Mouse (Mus musculus): ENCODE results near the gene Cdk19.

Cdk19 gene

GRCm38 (mm10) chr10:40348566-40349536 lies 9.5 kb downstream of the Cdk19 start:
- peak; percentile 81 to 93 for DNase-seq (ENCODE audit: low spot score in 2 of 2)

- peak; percentile 26 to 58 for DNase-seq (ENCODE audit: low spot score in 2 of 2)
Observed at GRCm38 (mm10) chr10:40349631-40350177, 10.3 kb downstream of the Cdk19 start.

GRCm38 (mm10) chr10:40350245-40350932 lies 11.0 kb downstream of the Cdk19 start:
- no peak for DNase-seq (ENCODE audit: low spot score in 2 of 2)

GRCm38 (mm10) chr10:40351156-40351555 lies 11.8 kb downstream of the Cdk19 start:
- no peak for DNase-seq (ENCODE audit: low spot score in 2 of 2)

GRCm38 (mm10) chr10:40354081-40354480 lies 14.7 kb downstream of the Cdk19 start:
- no peak for DNase-seq (ENCODE audit: low spot score in 2 of 2)

- DNase-seq (ENCODE audit: low spot score in 2 of 2) = no peak
Observed at GRCm38 (mm10) chr10:40354556-40354955, 15.2 kb downstream of the Cdk19 start.

- no peak for DNase-seq (ENCODE audit: low spot score in 2 of 2)
Observed at GRCm38 (mm10) chr10:40358166-40358565, 18.8 kb downstream of the Cdk19 start.

- no peak for DNase-seq (ENCODE audit: low spot score in 2 of 2)
Observed at GRCm38 (mm10) chr10:40359131-40359530, 19.8 kb downstream of the Cdk19 start.

- DNase-seq (ENCODE audit: low spot score in 2 of 2) = no peak
Observed at GRCm38 (mm10) chr10:40363004-40363403, 23.6 kb downstream of the Cdk19 start.

- no peak for DNase-seq (ENCODE audit: low spot score in 2 of 2)
Observed at GRCm38 (mm10) chr10:40364642-40365361, 25.4 kb downstream of the Cdk19 start.

- DNase-seq (ENCODE audit: low spot score in 2 of 2) = no peak
Observed at GRCm38 (mm10) chr10:40365991-40366390, 26.6 kb downstream of the Cdk19 start.

GRCm38 (mm10) chr10:40368516-40368915 lies 29.2 kb downstream of the Cdk19 start:
- DNase-seq (ENCODE audit: low spot score in 2 of 2) = no peak

GRCm38 (mm10) chr10:40370156-40370555 lies 30.8 kb downstream of the Cdk19 start:
- no peak for DNase-seq (ENCODE audit: low spot score in 2 of 2)

GRCm38 (mm10) chr10:40371184-40371913 lies 32.0 kb downstream of the Cdk19 start:
- DNase-seq (ENCODE audit: low spot score in 2 of 2) = no peak

- DNase-seq (ENCODE audit: low spot score in 2 of 2) = peak in 1 of 2 experiments; percentile 20
Observed at GRCm38 (mm10) chr10:40371914-40372675, 32.7 kb downstream of the Cdk19 start.

GRCm38 (mm10) chr10:40373749-40374148 lies 34.4 kb downstream of the Cdk19 start:
- DNase-seq (ENCODE audit: low spot score in 2 of 2) = no peak

- no peak for DNase-seq (ENCODE audit: low spot score in 2 of 2)
Observed at GRCm38 (mm10) chr10:40374828-40375227, 35.5 kb downstream of the Cdk19 start.

GRCm38 (mm10) chr10:40376286-40376685 lies 36.9 kb downstream of the Cdk19 start:
- DNase-seq (ENCODE audit: low spot score in 2 of 2) = no peak

- DNase-seq (ENCODE audit: low spot score in 2 of 2) = no peak
Observed at GRCm38 (mm10) chr10:40378284-40378683, 38.9 kb downstream of the Cdk19 start.

- no peak for DNase-seq (ENCODE audit: low spot score in 2 of 2)
Observed at GRCm38 (mm10) chr10:40379682-40380081, 40.3 kb downstream of the Cdk19 start.

Data from cerebellum, postnatal 4 days (tissue).